Comparison of ENCODE assay signal across 8 mouse cellular contexts in the genomic region with DNA sequence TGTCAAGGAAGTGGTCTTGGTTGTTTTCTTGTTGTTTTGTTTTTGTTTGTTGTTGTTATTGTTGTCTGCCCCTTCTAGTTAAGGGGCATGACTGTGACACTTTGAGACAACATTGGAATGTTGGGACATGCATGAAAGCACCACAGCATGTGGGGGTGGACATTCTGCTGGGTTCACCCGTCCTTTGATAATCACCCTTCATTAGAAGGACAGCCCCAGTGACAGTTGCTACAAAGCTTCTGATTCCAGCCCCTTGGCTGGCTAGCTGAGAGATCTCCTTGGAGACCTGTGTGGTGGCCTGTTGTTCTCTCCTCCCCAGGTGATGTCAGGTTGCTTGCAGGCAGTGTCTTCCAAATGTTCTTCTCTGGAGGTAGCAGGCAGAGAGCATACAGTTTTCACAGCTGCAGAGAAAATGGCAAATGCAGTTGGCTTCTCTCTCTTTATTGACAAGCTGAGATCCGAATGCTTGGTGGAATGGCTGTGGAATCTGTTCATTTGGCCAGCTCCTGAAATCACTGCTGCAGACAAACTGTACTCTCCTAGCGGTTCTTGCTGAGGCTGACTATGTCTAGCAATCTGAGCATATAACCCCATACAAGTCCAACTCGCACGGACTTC.
DNase-seq lines count a peak whose midpoint lies in the region; ATAC-seq and TF ChIP-seq lines count a peak whose summit lies in the region.

No protein-coding gene starts in this region.

- no peak for DNase-seq in left cerebral cortex, adult 2 months (ENCODE audit: extremely low spot score in 1 of 2, low spot score in 2 of 2)
- DNase-seq in left cerebral cortex, adult 18-20 months (ENCODE audit: low spot score in 2 of 2), result no peak
- peak; percentile 20 for DNase-seq in forebrain, embryonic 10.5 days (ENCODE audit: extremely low spot score, low spot score)
- DNase-seq in urinary bladder, adult 18-20 months (ENCODE audit: low spot score in 2 of 2), result no peak
- no peak for DNase-seq in gastrocnemius, adult 8-10 months (ENCODE audit: low spot score in 2 of 2)
- DNase-seq in urinary bladder, postnatal 4 days (ENCODE audit: low spot score in 2 of 2), result no peak

- H3K36me3 ChIP-seq in forebrain, embryonic 10.5 days (replicated peaks), result no peaks in the 10 kb centered on the region
- no peaks in the 10 kb centered on the region for H3K36me3 ChIP-seq in limb, embryonic 13.5 days

- peaks cover 45% of the 10 kb centered on the region for H3K27me3 ChIP-seq in forebrain, embryonic 10.5 days (ENCODE audit: poor library complexity, severe bottlenecking)
- no peaks in the 10 kb centered on the region for H3K27me3 ChIP-seq in limb, embryonic 13.5 days

- peak overlapping the region; percentile 83 for H3K4me2 ChIP-seq in limb, embryonic 13.5 days (replicated peaks)

- 71% methylated on average over 5 of the region's 5 CpGs for WGBS in forebrain, embryonic 10.5 days
- WGBS in limb, embryonic 13.5 days, result 57% methylated on average over 5 of the region's 5 CpGs
- 57% methylated on average over 5 of the region's 5 CpGs for WGBS in olfactory bulb, adult 2 months

- ATAC-seq in limb, embryonic 13.5 days (ENCODE audit: low FRiP score, low read depth), result no peak

- no peak for TF ChIP-seq POLR2A in olfactory bulb, adult 2 months (IDR thresholded peaks at IDR 0.05; ENCODE audit: insufficient read depth, low read depth, low read length)

- no peak overlapping the region for H3K9ac ChIP-seq in limb, embryonic 13.5 days

- no peaks in the 10 kb centered on the region for H3K9me3 ChIP-seq in forebrain, embryonic 10.5 days
- H3K9me3 ChIP-seq in limb, embryonic 13.5 days, result no peaks in the 10 kb centered on the region

- H3K4me3 ChIP-seq in left cerebral cortex, adult 2 months, result peak overlapping the region; percentile 48
- H3K4me3 ChIP-seq in forebrain, embryonic 10.5 days, result peak overlapping the region; percentile 54
- no peak overlapping the region; the same call in 1 of the 2 replicates for H3K4me3 ChIP-seq in limb, embryonic 13.5 days
- 0 out of 2 replicates have a peak overlapping the region, but pooled peaks have one; percentile 3 for H3K4me3 ChIP-seq in olfactory bulb, adult 2 months (ENCODE audit: insufficient read depth, low read depth, low read length)

- intact Hi-C loops in left cerebral cortex, adult 2 months (cut with DNase I), result loop anchor here (5.0 kb wide), 1 partner anchor 117 kb away; no protein-coding TSS in a partner anchor

- H3K4me1 ChIP-seq in forebrain, embryonic 10.5 days, result peaks cover 53% of the 10 kb centered on the region
- peaks cover 20% of the 10 kb centered on the region for H3K4me1 ChIP-seq in limb, embryonic 13.5 days
- H3K4me1 ChIP-seq in olfactory bulb, adult 2 months (ENCODE audit: control insufficient read depth, insufficient read depth, low read length), result peaks cover 10% of the 10 kb centered on the region

- peak overlapping the region; percentile 77 for H3K27ac ChIP-seq in left cerebral cortex, adult 2 months
- peak overlapping the region; percentile 86 for H3K27ac ChIP-seq in forebrain, embryonic 10.5 days
- H3K27ac ChIP-seq in limb, embryonic 13.5 days, result no peak overlapping the region
- H3K27ac ChIP-seq in olfactory bulb, adult 2 months (ENCODE audit: insufficient read depth, low read depth, low read length), result peak overlapping the region; percentile 54

- TF ChIP-seq CTCF in left cerebral cortex, adult 2 months (IDR thresholded peaks at IDR 0.05), result no peak
- no peak for TF ChIP-seq CTCF in olfactory bulb, adult 2 months (IDR thresholded peaks at IDR 0.05; ENCODE audit: insufficient read depth, low read depth, low read length)
